Mouse (Mus musculus) hindbrain, embryonic 15.5 days (tissue): ENCODE measurements around the gene Prnp. TPM values are rescaled to one million over a fixed set of nuclear protein-coding genes. Genes with fewer than 3 reads are reported as not detected.

Source experiments
- ATAC-seq: fragments of 200-750 bp; cut with Nextera tagmentation; 2 replicates; pipeline ENCODE4 v1.8.0; 2017; ENCODE audit warnings: low read depth, moderate number of reproducible peaks, moderate TSS enrichment; ENCODE audit not compliant: low FRiP score
- H3K27ac ChIP-seq: fragments of 300-500 bp; sonication (generic); replicated peaks from 2 replicates; pipeline ENCODE4 v1.5.1; 2015; ENCODE audit warnings: mild to moderate bottlenecking, inconsistent platforms
- H3K27me3 ChIP-seq: fragments of 300-500 bp; sonication (generic); 2 replicates; pipeline ENCODE4 v1.6.1; 2015; ENCODE audit warnings: control low read depth, inconsistent platforms
- H3K36me3 ChIP-seq: fragments of 300-500 bp; sonication (generic); 2 replicates; pipeline ENCODE4 v1.6.1; 2015; ENCODE audit warnings: control low read depth, inconsistent platforms
- H3K4me1 ChIP-seq: fragments of 300-500 bp; sonication (generic); replicated peaks from 2 replicates; pipeline ENCODE4 v1.6.1; 2015; ENCODE audit warnings: control low read depth, inconsistent platforms
- H3K4me2 ChIP-seq: fragments of 300-500 bp; sonication (generic); 2 replicates; pipeline ENCODE4 v1.6.1; 2015; ENCODE audit warnings: moderate library complexity, mild to moderate bottlenecking, inconsistent platforms
- H3K4me3 ChIP-seq: fragments of 300-500 bp; sonication (generic); 2 replicates; pipeline ENCODE4 v1.5.1; 2015; ENCODE audit warnings: mild to moderate bottlenecking, inconsistent platforms
- H3K9ac ChIP-seq: fragments of 300-500 bp; sonication (generic); 2 replicates; pipeline ENCODE4 v1.6.1; 2015; ENCODE audit warnings: inconsistent platforms
- H3K9me3 ChIP-seq: fragments of 300-500 bp; sonication (generic); 2 replicates; pipeline ENCODE4 v1.6.1; 2016; ENCODE audit warnings: control low read depth, inconsistent platforms
- WGBS: fragments of 180-500 bp; shearing (Covaris S2); methylation state at CpG from one replicate; pipeline ENCODE4 v1.1.7; 2015; 5-methylcytosine and 5-hydroxymethylcytosine counted together
- polyA plus RNA-seq: library from polyadenylated mRNA; unstranded; fragments of >200 nt; fragmentation: Nextera tagmentation; extraction: Ambion mirVana; gene quantifications from 2 replicates; pipeline ENCODE4 v1.2.1, GENCODE M21; 2015

Gene Prnp
- polyA plus RNA-seq, 1 experiment from 2014 or later: 138 TPM

- Histone ChIP-seq H3K9ac (no peak overlapping the region), H3K4me2 (no peak overlapping the region), H3K4me3 (no peak overlapping the region), H3K4me1 (peaks cover 8% of the 10 kb centered on the region), H3K27ac (no peak overlapping the region), H3K9me3 (no peaks in the 10 kb centered on the region), H3K36me3 (no peaks in the 10 kb centered on the region), H3K27me3 (no peaks in the 10 kb centered on the region)
- WGBS: 85% methylated on average over 7 of the region's 7 CpGs
- ATAC-seq: no peak
Measured at GRCm38 (mm10) chr2:131888233-131888632, 21.5 kb upstream of the Prnp start.

DNA sequence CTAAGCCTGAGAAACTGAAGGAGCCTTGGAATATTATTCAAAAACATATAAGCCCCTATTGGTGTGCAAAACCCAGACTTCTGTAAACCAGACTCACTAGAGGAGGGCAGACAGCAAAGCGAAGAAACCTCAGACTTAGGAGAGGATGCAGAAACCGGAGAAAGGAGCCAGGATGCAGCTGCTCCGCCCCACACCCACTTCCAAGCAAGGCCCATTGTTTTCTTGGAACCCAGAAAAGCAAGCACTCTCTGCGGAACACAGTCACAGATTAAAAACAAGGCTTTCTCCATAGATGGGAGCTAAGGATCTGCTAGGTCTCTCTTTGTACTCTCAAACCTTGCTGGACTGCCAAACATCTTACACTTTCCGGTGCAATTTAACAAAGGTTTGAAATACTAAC lies 17.2 kb upstream of the Prnp start:
- no peak overlapping the region for H3K4me2 ChIP-seq
- H3K4me3 ChIP-seq: no peak overlapping the region
- no peaks in the 10 kb centered on the region for H3K36me3 ChIP-seq
- H3K27ac ChIP-seq: no peak overlapping the region
- no peaks in the 10 kb centered on the region for H3K9me3 ChIP-seq
- H3K27me3 ChIP-seq: no peaks in the 10 kb centered on the region
- 30% methylated on average over 5 of the region's 5 CpGs for WGBS
- ATAC-seq: no peak
- H3K9ac ChIP-seq: no peak overlapping the region
- H3K4me1 ChIP-seq: 0 out of 2 replicates have a peak, but pooled peaks cover 4% of the 10 kb centered on the region

- ATAC-seq: no peak
- Histone ChIP-seq H3K4me3 (no peak overlapping the region), H3K4me2 (no peak overlapping the region), H3K9ac (no peak overlapping the region), H3K27me3 (no peaks in the 10 kb centered on the region), H3K27ac (no peak overlapping the region), H3K36me3 (no peaks in the 10 kb centered on the region), H3K4me1 (0 out of 2 replicates have a peak, but pooled peaks cover 4% of the 10 kb centered on the region), H3K9me3 (no peaks in the 10 kb centered on the region)
- 87% methylated on average over 2 of the region's 2 CpGs for WGBS
Measured at GRCm38 (mm10) chr2:131895106-131895505, 14.6 kb upstream of the Prnp start.

DNA sequence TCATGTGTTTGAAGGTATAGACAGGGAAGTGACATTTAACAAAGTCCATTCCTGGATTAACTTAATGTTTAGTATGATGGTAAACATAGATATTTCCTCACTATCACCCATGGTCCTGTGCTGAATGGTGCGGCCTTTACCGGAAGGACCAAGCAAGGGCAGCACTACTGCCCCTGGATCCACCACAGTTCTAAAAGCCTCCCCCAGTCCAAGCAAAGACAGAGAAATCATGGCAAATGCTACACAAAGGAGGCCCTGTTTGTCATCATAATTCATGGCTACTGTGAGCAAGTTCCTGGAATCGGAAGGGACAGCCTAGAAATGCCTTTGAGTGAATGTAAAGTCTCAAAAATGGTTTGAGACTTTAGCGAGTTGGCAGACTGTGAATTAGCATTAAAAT lies 13.7 kb upstream of the Prnp start:
- Histone ChIP-seq H3K4me1 (0 out of 2 replicates have a peak, but pooled peaks cover 4% of the 10 kb centered on the region), H3K9ac (no peak overlapping the region), H3K27ac (no peak overlapping the region), H3K9me3 (no peaks in the 10 kb centered on the region), H3K27me3 (no peaks in the 10 kb centered on the region), H3K36me3 (no peaks in the 10 kb centered on the region), H3K4me2 (no peak overlapping the region), H3K4me3 (no peak overlapping the region)
- WGBS: 94% methylated on average over 4 of the region's 4 CpGs
- ATAC-seq: no peak

GRCm38 (mm10) chr2:131897336-131898109 lies 12.2 kb upstream of the Prnp start:
- Histone ChIP-seq H3K4me2 (no peak overlapping the region), H3K36me3 (no peaks in the 10 kb centered on the region), H3K9me3 (no peaks in the 10 kb centered on the region), H3K27me3 (no peaks in the 10 kb centered on the region), H3K9ac (no peak overlapping the region), H3K27ac (no peak overlapping the region), H3K4me1 (0 out of 2 replicates have a peak, but pooled peaks cover 3% of the 10 kb centered on the region), H3K4me3 (no peak overlapping the region)
- no peak for ATAC-seq
- 88% methylated on average over 12 of the region's 12 CpGs for WGBS

- 45% methylated on average over 1 of the region's 3 CpGs for WGBS
Measured at GRCm38 (mm10) chr2:131902423-131902822, 7.3 kb upstream of the Prnp start.

GRCm38 (mm10) chr2:131902867-131903266 lies 6.9 kb upstream of the Prnp start:
- no peaks in the 10 kb centered on the region for H3K27me3 ChIP-seq
- H3K4me3 ChIP-seq: no peak overlapping the region
- no peaks in the 10 kb centered on the region for H3K9me3 ChIP-seq
- ATAC-seq: no peak
- H3K4me1 ChIP-seq: no peaks in the 10 kb centered on the region
- no peak overlapping the region for H3K4me2 ChIP-seq
- H3K27ac ChIP-seq: no peak overlapping the region
- 46% methylated on average over 8 of the region's 8 CpGs for WGBS
- no peak overlapping the region for H3K9ac ChIP-seq
- H3K36me3 ChIP-seq: no peaks in the 10 kb centered on the region

More at GRCm38 (mm10) chr2:131902423-131902822, 7.3 kb upstream of the Prnp start:
- ATAC-seq: no peak
- H3K27me3 ChIP-seq: no peaks in the 10 kb centered on the region
- no peaks in the 10 kb centered on the region for H3K9me3 ChIP-seq
- no peak overlapping the region for H3K9ac ChIP-seq
- no peak overlapping the region for H3K27ac ChIP-seq
- no peaks in the 10 kb centered on the region for H3K36me3 ChIP-seq
- no peaks in the 10 kb centered on the region for H3K4me1 ChIP-seq
- no peak overlapping the region for H3K4me2 ChIP-seq
- H3K4me3 ChIP-seq: no peak overlapping the region

DNA sequence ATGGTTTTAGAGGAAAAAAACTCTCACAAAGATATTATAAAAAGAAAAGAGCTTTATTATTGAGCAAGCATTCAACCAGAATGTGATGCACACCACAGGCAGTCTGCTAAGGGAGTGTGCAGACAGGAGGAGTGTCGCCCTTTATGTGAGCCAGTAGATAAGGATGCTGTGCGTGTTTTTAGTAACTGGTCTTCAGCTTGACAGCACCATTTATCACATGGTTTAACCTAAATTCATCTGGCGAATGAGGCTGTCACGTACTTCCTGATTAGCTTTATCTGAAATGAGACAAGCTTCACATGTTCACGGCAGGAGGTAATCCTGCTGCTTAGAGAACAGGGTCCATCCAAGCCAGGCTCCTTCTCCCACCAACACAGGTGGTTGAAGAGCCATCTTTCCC lies 4.7 kb upstream of the Prnp start:
- H3K4me2 ChIP-seq: no peak overlapping the region
- H3K36me3 ChIP-seq: no peaks in the 10 kb centered on the region
- no peaks in the 10 kb centered on the region for H3K4me1 ChIP-seq
- no peak for ATAC-seq
- H3K4me3 ChIP-seq: no peak overlapping the region
- no peak overlapping the region for H3K9ac ChIP-seq
- H3K9me3 ChIP-seq: no peaks in the 10 kb centered on the region
- H3K27ac ChIP-seq: no peak overlapping the region
- 61% methylated on average over 5 of the region's 5 CpGs for WGBS
- no peaks in the 10 kb centered on the region for H3K27me3 ChIP-seq

GRCm38 (mm10) chr2:131905776-131906175 lies 4.0 kb upstream of the Prnp start:
- no peaks in the 10 kb centered on the region for H3K36me3 ChIP-seq
- 85% methylated on average over 6 of the region's 6 CpGs for WGBS
- no peak overlapping the region for H3K27ac ChIP-seq
- H3K4me3 ChIP-seq: no peak overlapping the region
- no peak overlapping the region for H3K9ac ChIP-seq
- no peak for ATAC-seq
- H3K27me3 ChIP-seq: no peaks in the 10 kb centered on the region
- H3K4me1 ChIP-seq: peaks cover 1% of the 10 kb centered on the region
- H3K4me2 ChIP-seq: no peak overlapping the region
- H3K9me3 ChIP-seq: no peaks in the 10 kb centered on the region

GRCm38 (mm10) chr2:131906266-131906665 lies 3.5 kb upstream of the Prnp start:
- no peak overlapping the region for H3K4me3 ChIP-seq

GRCm38 (mm10) chr2:131906846-131907245 lies 2.9 kb upstream of the Prnp start:
- WGBS: 62% methylated on average over 1 of the region's 1 CpGs
- H3K9ac ChIP-seq: no peak overlapping the region
- no peak overlapping the region for H3K4me3 ChIP-seq
- no peaks in the 10 kb centered on the region for H3K36me3 ChIP-seq
- no peaks in the 10 kb centered on the region for H3K27me3 ChIP-seq
- peaks cover 12% of the 10 kb centered on the region for H3K4me1 ChIP-seq
- no peak overlapping the region for H3K4me2 ChIP-seq
- H3K9me3 ChIP-seq: no peaks in the 10 kb centered on the region
- no peak overlapping the region for H3K27ac ChIP-seq
- no peak for ATAC-seq

More at GRCm38 (mm10) chr2:131906266-131906665, 3.5 kb upstream of the Prnp start:
- peaks cover 6% of the 10 kb centered on the region for H3K4me1 ChIP-seq
- no peak overlapping the region for H3K27ac ChIP-seq
- no peak for ATAC-seq
- H3K27me3 ChIP-seq: no peaks in the 10 kb centered on the region
- H3K36me3 ChIP-seq: no peaks in the 10 kb centered on the region
- H3K9ac ChIP-seq: no peak overlapping the region
- no peaks in the 10 kb centered on the region for H3K9me3 ChIP-seq
- H3K4me2 ChIP-seq: no peak overlapping the region
- WGBS: 83% methylated on average over 3 of the region's 3 CpGs

GRCm38 (mm10) chr2:131907311-131907710 lies 2.4 kb upstream of the Prnp start:
- WGBS: 85% methylated on average over 5 of the region's 5 CpGs
- H3K4me3 ChIP-seq: no peak overlapping the region
- peaks cover 17% of the 10 kb centered on the region for H3K4me1 ChIP-seq
- no peak overlapping the region for H3K4me2 ChIP-seq
- no peak for ATAC-seq
- H3K27me3 ChIP-seq: no peaks in the 10 kb centered on the region
- no peaks in the 10 kb centered on the region for H3K36me3 ChIP-seq
- no peaks in the 10 kb centered on the region for H3K9me3 ChIP-seq
- H3K27ac ChIP-seq: no peak overlapping the region
- no peak overlapping the region for H3K9ac ChIP-seq
